Mouse (Mus musculus): ENCODE data around the gene Cyfip2.

Cyfip2 gene

DNA sequence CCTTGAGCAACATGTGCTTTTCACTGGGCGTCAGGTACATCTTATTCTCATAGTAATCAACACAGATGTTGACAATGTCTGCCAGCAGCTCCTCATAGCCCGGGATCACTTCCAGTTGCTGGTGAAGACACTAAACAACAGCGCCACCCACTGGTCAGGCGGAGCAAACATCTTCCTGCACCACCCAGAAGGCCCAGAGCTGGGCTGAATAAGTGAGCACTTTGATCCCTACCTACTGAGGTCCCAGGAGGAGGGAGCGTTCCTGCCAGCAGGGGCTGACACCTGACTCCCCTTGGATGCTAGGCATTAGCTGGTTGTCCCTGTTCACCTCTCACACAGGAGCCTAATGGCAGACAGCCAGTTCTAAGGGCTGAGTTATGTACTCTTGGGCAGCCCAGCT lies 35.9 kb downstream of the Cyfip2 start:
- DNase-seq (ENCODE audit: low read depth, low spot score), result peak; percentile 94

DNA sequence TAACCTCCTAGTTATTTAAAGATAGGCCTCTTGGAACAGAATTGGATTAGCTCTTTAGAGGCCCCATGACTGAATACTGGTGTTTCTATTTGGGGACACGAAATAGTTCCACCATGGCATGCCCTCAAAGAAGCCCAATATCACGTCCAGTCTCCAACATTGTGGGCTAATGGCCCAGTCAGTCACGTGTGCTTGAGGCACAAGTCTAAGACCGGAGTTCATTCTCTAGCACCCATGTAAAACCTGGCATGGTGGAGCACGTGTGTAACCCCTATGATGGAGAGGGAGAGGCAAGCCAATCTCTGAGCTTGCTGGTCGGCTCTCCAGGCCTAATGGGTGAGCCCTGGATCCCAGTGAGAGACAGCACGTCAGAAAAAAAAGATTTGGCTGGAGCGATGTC lies 36.5 kb downstream of the Cyfip2 start:
- no peak for DNase-seq (ENCODE audit: low read depth, low spot score)

DNA sequence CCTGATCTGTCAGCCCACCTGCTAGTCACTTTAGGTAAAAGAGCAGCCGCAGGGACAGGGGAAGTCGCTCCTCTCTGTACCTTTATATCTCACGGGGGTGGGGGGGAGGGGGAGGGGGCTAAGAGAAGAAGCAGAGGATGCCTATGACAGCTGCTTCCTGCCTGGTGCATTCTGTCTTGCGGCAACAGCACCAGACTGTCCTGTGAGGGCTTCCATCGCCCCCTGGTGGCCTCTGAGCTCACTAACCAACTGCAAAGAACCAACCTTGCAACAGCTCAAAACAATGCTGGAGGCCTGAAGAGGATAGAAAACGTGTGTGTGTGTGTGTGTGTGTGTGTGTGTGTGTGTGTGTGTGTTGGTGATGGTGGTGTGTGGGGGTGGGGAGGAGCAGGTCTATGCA lies 37.4 kb downstream of the Cyfip2 start:
- DNase-seq (ENCODE audit: low read depth, low spot score), result peak; percentile 89

DNA sequence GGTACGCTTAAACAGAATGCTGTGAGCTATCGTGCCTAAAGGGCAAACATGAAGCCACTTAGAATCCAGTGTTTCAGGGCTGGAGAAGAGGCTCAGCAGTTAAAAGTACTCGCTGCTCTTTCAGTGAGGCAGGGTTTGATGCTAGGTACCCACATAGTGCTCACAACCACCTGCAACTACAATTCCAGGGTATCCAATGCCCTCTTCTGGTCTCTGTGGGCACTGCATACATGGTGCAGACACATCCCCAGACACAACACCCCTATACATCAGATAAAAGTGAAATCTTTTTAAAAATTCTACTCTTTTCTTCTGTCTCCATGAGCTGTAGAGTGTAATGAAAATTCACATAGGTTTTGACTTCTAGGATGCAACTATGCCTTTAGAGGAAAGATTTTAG lies 38.7 kb downstream of the Cyfip2 start:
- no peak for DNase-seq (ENCODE audit: low read depth, low spot score)

DNA sequence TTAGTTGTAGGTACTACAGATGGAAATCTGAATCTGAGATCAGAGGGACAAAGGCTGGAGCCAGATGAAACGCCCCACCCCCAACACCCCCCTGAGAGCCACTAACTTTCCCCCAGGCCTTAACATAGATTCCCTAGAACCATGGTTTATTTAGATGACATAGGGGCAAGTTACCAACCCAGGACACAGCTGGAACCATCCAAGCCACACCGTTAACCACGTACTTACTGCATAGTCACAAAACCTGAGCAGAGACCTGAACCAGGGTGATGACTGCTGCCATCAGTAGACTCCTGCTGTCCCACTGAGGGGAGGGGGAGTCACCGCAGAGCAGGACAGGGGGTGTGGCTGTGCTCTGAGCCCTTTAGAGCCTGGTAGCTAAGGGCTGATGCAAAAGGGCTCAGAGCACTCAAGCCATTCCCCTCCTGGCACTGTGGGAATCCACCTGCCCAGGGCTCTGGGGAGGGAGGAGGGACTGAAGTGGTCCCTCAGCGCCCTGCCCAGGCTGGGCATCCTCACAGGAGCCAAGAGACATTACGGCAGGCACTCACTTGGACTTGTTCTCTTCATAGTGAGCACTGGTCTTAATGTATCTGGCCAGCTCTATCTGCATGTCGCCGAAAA lies 40.5 kb downstream of the Cyfip2 start:
- DNase-seq (ENCODE audit: low read depth, low spot score), result no peak

DNA sequence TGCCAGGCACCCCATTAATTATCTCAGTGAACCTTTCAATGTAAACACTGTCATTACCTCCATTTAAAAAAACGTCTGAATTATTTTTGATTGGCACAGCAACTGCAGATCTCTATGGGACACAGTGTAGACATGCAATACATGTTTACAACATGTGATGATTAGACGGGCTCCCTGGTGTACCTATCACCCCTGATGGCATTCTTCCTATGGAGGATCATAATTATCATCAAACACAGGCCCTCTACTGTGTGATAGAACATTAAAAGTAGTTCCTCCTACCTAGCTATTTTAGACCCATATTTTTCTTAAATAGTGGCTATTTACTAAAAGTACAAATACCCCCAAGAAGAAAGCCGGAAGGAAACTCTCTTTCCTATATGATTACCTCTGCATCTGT lies 42.8 kb downstream of the Cyfip2 start:
- DNase-seq (ENCODE audit: low read depth, low spot score), result no peak

DNA sequence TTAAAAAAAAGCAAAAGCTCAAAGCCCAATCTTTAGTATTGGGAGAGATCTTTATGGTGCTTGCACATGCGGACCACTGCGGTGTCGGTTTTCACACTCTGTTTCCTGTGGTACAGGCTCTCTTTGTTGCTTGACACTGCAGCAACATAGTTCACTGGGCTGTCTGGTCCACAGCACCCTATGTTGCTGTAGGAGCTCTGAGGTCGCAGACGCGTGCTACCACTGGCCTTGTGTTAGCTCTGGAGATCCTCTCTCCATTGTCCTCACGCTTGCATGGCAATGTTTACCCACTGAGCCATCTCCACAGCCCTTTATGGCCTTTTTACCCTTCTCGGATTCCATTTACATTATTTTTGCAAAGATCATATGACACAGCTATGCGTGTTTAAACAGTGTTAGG lies 43.3 kb downstream of the Cyfip2 start:
- DNase-seq (ENCODE audit: low read depth, low spot score), result no peak

DNA sequence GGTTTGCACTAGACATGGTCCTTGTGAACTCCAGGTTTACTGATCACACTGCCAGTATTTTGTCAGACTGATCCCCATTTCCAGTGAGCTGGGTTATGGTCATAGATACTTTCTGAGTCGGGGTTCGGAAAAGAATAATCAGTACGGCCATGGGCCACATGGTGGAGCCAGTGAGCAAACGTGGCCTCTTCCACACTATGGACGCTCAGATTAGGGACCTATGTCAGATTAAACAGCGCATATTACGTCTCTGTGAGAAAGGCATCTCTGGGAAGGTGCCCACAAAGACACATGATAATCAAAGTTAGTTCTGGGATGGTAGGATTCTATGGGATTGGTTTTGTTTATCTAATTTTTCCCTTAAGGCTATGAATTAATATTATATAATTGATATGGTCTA lies 43.7 kb downstream of the Cyfip2 start:
- DNase-seq (ENCODE audit: low read depth, low spot score), result peak; percentile 48

DNA sequence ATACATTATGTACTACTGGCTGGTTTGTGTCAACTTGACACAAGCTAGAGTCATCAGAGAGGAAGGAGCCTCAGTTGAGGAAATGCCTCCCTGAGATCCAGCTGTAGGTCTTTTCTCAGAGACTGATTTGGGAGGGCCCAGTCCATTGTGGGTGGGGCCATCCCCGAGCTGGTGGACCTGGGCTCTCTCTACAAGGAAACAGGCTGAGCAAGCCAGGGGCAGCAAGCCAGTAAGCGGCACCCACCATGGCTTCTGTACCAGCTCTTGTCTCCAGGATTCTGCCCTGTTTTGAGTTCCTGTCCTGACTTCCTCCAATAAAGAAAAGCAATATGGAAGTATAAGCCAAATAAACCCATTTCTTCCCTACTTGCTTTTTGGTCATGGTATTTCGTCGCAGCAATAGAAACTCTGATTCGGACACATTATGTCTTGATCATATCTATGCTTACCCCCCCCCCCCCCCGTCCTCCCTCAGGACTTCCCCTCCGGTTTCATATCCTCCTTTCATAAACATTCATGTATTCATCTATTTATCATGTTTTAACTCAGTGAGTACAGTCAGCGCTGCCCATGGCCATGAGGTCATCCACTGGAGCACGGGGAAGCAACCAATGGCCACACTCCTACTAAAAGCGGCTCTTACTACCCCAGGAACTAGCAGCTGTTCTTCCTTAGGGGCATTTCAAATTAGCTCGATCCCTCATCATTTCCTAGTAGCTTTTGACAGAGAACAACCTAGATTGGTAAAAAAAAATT lies 47.5 kb downstream of the Cyfip2 start:
- no peak for DNase-seq (ENCODE audit: low read depth, low spot score)

DNA sequence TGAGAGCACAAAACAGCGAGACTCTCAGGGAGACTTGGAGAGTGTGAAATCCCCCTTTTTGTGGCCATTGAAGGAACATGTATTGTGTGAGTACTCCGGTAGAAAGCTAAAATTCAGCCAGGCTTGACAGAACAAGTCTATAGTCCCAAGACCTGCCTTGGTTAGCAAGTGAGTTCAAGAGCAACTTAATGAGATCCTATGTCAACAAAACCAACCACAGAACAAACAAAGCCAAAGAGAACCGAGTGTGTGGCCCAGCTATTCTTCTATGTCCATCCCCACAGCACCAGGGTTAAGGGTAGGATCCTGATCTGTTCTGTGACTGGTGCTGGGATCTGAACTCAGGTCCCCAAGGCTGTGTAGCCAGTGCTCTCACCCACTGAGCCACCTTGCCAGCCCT lies 48.1 kb downstream of the Cyfip2 start:
- DNase-seq (ENCODE audit: low read depth, low spot score), result no peak

DNA sequence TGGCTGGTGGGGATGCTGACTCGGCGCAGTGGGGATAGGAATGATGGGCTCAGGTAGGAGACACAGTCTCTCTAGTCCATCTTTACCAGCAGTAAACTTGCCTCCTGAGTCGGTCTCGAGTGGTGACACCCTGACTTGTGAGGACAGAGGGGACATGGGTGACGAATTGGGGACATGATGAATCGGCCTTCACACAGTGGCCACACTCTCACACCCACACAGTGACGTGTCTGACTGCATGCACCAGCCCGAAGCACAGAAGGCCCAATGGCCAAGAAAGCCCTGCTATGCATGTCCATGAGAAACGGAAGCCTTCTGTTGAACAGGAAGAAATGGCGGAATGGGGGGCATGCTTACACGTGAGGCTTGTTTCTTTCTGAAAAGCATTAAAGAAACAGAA lies 49.4 kb downstream of the Cyfip2 start:
- no peak for DNase-seq (ENCODE audit: low read depth, low spot score)

DNA sequence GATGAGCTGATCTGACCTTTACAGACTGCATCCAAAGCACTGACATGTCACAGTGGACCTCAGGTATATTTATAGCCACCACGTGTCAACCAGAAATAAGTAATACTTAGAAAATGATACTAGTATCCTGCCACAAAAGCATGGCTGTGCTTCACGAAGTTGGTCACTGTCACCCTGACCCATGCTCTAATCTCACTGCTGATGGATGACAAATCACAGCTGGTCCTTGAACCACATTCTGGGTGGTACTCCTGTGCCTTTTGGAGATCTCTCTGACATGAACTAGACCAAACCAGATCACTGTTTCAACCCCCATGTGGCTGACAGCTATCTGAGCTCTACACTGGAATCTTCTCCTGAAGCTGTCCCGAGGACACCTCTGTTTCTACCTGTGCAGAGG lies 49.8 kb downstream of the Cyfip2 start:
- DNase-seq (ENCODE audit: low read depth, low spot score), result no peak

DNA sequence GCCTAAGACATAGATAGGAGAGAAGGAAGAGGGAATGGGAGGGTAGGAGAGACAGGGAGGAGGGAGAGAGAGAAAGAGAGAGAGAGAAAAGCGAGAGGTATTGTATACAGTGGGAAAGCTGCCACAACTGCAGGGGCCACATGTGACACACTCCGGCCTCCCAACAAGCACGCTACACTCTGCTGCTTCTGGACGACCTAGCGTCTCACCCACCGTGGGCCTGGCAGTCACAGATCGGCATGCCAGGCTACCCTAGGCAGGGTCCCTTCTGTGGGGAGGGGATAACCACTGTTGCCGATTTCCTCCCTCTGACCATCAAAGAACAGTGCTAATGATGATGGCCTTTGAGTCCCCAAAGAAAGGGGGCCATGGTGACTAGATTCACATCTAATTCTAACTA lies 53.9 kb downstream of the Cyfip2 start:
- no peak for DNase-seq (ENCODE audit: low read depth, low spot score)

DNA sequence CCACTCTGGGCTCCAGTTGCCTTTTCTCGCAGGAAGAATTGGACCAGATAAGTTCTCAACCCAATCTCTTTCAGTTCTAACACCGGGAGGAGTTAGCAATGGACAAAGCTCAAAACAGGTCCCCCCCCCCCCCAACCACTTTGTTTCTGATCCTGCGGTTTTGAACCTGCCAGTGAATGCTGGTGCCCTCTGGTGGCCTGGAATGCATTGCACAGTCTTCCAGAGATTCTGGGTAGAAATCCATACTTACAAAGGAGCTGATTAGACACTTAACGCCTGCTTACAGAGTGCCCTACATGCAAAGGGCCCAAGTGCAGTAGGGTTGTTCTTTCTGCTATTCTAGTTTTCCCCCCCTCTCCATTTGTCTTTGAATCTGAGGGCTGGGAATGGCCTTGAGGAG lies 54.5 kb downstream of the Cyfip2 start:
- peak; percentile 58 for DNase-seq (ENCODE audit: low read depth, low spot score)

DNA sequence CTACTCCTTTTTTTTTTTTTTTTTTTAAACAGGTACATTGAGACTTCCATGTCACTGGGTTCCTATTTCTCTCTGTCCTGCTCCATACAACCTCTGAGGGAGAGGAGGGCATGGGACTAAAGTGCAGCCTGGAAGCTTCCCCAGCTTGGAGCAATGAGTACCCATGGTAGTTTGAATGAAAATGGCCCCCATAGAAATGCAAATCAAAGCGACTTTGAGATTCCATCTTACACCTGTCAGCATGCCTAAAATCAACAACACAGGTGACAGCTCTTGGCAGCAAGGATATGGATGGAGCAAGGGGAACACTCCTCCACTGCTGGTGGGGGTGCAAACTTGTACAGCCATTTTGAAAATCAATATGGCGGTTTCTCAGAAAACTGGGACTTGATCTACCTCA lies 57.4 kb downstream of the Cyfip2 start:
- peak; percentile 71 for DNase-seq (ENCODE audit: low read depth, low spot score)

DNA sequence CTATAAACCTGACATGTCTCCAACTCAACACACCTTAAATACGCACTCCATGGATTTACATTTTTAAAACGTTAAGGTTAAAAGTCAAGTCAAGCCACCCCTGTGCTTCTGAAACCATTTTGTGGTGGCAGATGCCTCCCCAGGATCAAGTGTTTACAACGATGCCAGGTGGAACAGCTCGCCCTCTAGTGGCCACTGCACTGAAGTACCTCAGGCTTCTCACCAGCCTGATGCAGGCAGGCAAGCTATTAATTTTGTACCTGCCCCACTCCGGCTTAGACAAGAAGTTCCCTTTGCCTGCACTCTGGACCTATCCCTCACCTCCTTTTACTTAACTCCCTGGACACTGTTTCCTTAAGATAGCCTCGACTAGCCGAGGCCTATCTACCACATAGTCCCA lies 60.7 kb downstream of the Cyfip2 start:
- peak; percentile 74 for DNase-seq (ENCODE audit: low read depth, low spot score)

DNA sequence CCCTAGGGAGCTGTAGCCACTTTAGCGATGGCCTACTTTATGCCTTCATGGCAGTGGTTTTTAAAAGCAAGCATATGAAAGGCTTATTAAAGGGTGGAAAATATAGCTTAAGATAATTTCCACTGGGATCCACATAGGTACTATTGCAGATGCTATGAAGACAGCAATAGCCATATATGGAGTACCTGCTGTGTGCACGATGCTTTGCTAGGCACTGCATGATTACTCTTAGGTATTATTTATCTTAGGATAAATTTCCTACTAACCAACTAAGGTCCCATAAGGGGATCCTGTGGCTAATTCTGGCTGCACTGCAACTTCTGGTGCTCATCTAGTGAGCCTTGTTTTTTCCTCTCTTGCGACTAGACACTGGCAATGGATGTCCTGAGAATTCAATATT lies 64.3 kb downstream of the Cyfip2 start:
- DNase-seq (ENCODE audit: low read depth, low spot score), result no peak

DNA sequence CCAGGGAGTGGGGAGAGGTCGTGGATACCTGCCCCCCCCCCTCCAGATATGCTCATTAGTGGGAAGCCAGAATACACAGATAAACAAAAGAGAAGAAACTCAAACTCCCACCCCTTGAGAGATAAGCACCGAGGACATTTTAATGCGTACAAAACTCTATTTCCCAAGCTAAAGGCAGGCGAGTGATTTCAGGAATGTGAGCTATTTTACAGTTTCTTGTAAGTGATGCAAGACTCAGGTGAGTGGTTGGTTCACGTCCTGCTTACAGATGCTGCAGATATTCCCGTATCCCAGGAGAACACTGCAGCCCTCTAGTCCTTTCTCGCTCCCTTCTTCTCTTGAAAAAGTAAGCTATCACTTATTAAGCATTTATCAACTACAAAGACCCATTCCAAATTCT lies 66.3 kb downstream of the Cyfip2 start:
- DNase-seq (ENCODE audit: low read depth, low spot score), result peak; percentile 29

DNA sequence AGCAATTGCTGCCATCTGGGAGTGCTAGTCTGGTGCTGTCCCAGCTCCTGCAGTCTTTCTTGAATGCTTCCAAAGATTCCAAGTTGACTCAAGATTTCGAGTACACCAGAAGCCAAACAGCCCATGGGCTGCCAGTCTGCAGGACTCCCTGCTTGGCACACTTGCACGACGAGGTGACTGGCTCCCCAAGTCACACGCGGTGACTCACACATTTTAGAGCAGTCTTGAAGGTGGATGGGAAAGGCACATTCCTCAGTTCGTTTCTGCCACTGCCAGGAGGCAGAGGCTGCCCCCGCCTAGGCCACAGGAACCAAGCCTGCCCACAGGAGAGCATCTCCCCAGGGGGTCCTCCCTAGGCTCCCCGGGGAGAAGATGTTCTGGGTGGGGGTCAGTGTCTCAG lies 66.7 kb downstream of the Cyfip2 start:
- DNase-seq (ENCODE audit: low read depth, low spot score), result peak; percentile 55

DNA sequence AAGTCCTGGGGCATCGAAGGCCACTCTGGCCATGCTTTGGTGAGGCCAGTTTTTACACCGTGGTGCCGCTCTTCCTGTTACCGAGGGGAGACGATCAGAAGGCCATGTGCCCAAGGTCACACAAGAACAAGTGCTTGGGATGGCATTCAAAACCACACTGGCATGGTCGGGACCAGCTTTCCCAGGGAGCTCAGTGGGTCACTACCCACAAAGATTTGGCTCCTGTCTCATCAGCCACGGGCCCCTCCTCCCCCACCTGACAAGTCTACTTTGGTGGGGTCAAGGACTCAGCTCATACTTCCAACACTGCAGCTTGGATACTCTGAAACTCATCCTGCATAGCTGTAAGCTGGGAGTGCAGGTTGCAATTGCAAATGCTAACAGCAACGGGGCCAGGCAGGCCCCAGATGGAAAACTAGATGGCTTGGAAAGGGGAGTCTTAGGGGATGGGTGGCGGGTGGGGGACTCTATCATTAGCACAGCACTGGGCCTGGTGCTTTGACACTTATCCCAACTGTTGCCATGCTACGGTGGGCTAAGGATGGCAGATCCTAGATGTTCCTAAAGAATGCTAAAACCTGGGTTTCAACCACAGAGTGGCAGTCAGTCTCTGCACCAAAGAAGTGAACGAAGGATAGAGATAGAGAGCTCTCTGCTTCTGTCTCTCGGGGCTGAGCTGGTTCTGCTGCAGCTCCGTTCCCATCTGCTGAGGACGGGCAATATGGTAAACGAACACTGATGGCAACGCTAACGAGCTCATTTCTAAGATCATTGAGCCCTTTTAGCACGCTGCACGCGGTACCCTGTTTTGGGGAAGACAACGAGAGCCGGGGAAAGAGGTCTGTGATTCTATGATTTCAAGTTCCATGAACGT lies 67.7 kb downstream of the Cyfip2 start:
- no peak for DNase-seq (ENCODE audit: low read depth, low spot score)

DNA sequence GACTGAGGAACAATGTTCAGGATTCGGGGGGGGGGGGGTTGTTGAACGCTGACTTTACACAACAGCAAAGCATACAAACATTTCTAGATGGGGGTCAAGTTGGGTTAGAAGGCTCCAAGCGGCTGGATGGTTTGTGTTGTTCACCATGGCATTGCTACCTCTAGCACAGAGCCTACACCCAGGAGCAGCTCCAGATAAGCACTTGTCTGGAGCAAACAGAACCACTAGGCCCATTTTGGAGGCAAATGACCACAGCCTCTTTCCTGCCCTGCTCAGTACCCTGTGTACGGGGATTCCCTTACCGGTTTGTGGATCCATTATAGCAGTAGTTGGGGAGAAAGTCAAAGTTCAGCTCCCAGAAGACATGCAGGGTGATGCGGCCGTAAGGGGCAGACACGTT lies 70.7 kb downstream of the Cyfip2 start:
- no peak for DNase-seq (ENCODE audit: low read depth, low spot score)

DNA sequence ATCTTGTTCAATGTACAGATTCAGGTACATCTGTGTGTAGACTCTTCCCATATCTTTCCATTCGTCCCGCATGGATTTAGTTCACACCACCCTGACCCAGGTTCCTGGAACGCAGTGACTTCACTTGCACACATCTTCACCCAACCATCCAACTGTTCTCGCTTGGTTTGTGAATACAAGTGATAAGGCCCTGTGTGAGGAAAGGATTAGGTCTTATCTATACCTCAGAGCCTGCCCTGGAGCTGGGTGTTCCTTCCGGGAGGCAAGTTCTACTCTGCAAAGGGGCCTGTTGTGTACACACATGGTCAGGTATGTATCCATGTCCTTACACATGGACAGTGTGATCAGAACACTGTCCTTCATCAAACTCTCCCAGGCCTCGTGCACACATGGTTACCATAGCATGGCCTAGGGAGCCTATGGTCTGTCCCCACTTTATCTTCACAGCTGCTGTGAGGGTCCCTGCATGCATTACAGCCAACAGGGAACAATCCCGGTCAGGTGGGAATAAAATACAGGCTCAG lies 71.4 kb downstream of the Cyfip2 start:
- DNase-seq (ENCODE audit: low read depth, low spot score), result no peak
